Mouse (Mus musculus): ENCODE results near the gene Mfsd4b1. TPM values are rescaled to one million over a fixed set of nuclear protein-coding genes. Genes with fewer than 3 reads are reported as not detected.

Mfsd4b1 gene
- polyA plus RNA-seq, 1 experiment from 2014 or later, result 0.37 TPM

GRCm38 (mm10) chr10:40006963-40007362 is 18.1 kb downstream of the Mfsd4b1 start:
- Histone ChIP-seq H3K27ac (replicated peaks) (no peak overlapping the region), H3K27me3 (no peaks in the 10 kb centered on the region), H3K36me3 (no peaks in the 10 kb centered on the region), H3K9me3 (replicated peaks) (no peaks in the 10 kb centered on the region), H3K4me2 (replicated peaks) (no peak overlapping the region), H3K4me3 (replicated peaks) (no peak overlapping the region), H3K9ac (no peak overlapping the region), H3K4me1 (no peaks in the 10 kb centered on the region)
- no peak for ATAC-seq (ENCODE audit: insufficient number of reproducible peaks, low FRiP score, low TSS enrichment, low read depth)
- WGBS, result 59% methylated on average over 10 of the region's 10 CpGs

GRCm38 (mm10) chr10:40000746-40001145 is 24.3 kb downstream of the Mfsd4b1 start:
- Histone ChIP-seq H3K4me3 (replicated peaks) (no peak overlapping the region), H3K36me3 (no peaks in the 10 kb centered on the region), H3K27me3 (no peaks in the 10 kb centered on the region), H3K9me3 (replicated peaks) (no peaks in the 10 kb centered on the region), H3K27ac (replicated peaks) (no peak overlapping the region), H3K9ac (no peak overlapping the region), H3K4me2 (replicated peaks) (no peak overlapping the region), H3K4me1 (no peaks in the 10 kb centered on the region)
- ATAC-seq (ENCODE audit: insufficient number of reproducible peaks, low FRiP score, low TSS enrichment, low read depth), result no peak
- WGBS, result 77% methylated on average over 2 of the region's 2 CpGs

- Histone ChIP-seq H3K27ac (replicated peaks) (no peak overlapping the region), H3K9ac (no peak overlapping the region), H3K36me3 (no peaks in the 10 kb centered on the region), H3K4me3 (replicated peaks) (no peak overlapping the region), H3K4me1 (no peaks in the 10 kb centered on the region), H3K9me3 (replicated peaks) (no peaks in the 10 kb centered on the region), H3K4me2 (replicated peaks) (no peak overlapping the region), H3K27me3 (no peaks in the 10 kb centered on the region)
- ATAC-seq (ENCODE audit: insufficient number of reproducible peaks, low FRiP score, low TSS enrichment, low read depth), result no peak
- WGBS, result 53% methylated on average over 4 of the region's 4 CpGs
Observed at GRCm38 (mm10) chr10:39991155-39991554, 33.9 kb downstream of the Mfsd4b1 start.

- ATAC-seq (ENCODE audit: insufficient number of reproducible peaks, low FRiP score, low TSS enrichment, low read depth), result no peak
- H3K36me3 ChIP-seq, result no peaks in the 10 kb centered on the region
- H3K4me1 ChIP-seq, result no peaks in the 10 kb centered on the region
- 83% methylated on average over 12 of the region's 12 CpGs for WGBS
- no peak within 1 kb of the TSS for H3K27ac ChIP-seq (replicated peaks)
- no peaks in the 10 kb centered on the region for H3K27me3 ChIP-seq
- H3K4me2 ChIP-seq (replicated peaks), result no peak within 1 kb of the TSS
- H3K9me3 ChIP-seq (replicated peaks), result no peaks in the 10 kb centered on the region
- H3K4me3 ChIP-seq (replicated peaks), result no peak within 1 kb of the TSS
- no peak within 1 kb of the TSS for H3K9ac ChIP-seq
Observed at GRCm38 (mm10) chr10:39986466-39986865, 38.6 kb downstream of the Mfsd4b1 start, which contains the start of gene Mfsd4b5. TSS of gene Mfsd4b5 (minus strand) at chr10:39986646.

- H3K27me3 ChIP-seq, result no peaks in the 10 kb centered on the region
- no peaks in the 10 kb centered on the region for H3K4me1 ChIP-seq
- 0 out of 2 replicates have a peak, but pooled peaks cover 2% of the 10 kb centered on the region for H3K9me3 ChIP-seq (replicated peaks)
- no peak overlapping the region for H3K27ac ChIP-seq (replicated peaks)
- no peaks in the 10 kb centered on the region for H3K36me3 ChIP-seq
- H3K4me2 ChIP-seq (replicated peaks), result no peak overlapping the region
- no peak for ATAC-seq (ENCODE audit: insufficient number of reproducible peaks, low FRiP score, low TSS enrichment, low read depth)
- H3K9ac ChIP-seq, result no peak overlapping the region
- no peak overlapping the region for H3K4me3 ChIP-seq (replicated peaks)
- WGBS, result 69% methylated on average over 5 of the region's 5 CpGs
Observed at GRCm38 (mm10) chr10:39982604-39983003, 42.5 kb downstream of the Mfsd4b1 start.

GRCm38 (mm10) chr10:39978231-39978630 is 46.8 kb downstream of the Mfsd4b1 start:
- H3K27ac ChIP-seq (replicated peaks), result no peak overlapping the region
- H3K27me3 ChIP-seq, result no peaks in the 10 kb centered on the region
- no peaks in the 10 kb centered on the region for H3K36me3 ChIP-seq
- H3K9me3 ChIP-seq (replicated peaks), result 0 out of 2 replicates have a peak, but pooled peaks cover 3% of the 10 kb centered on the region
- no peak overlapping the region for H3K4me2 ChIP-seq (replicated peaks)
- H3K4me3 ChIP-seq (replicated peaks), result no peak overlapping the region
- 93% methylated on average over 1 of the region's 1 CpGs for WGBS
- no peak for ATAC-seq (ENCODE audit: insufficient number of reproducible peaks, low FRiP score, low TSS enrichment, low read depth)
- H3K9ac ChIP-seq, result no peak overlapping the region
- H3K4me1 ChIP-seq, result no peaks in the 10 kb centered on the region

- no peak overlapping the region for H3K4me3 ChIP-seq (replicated peaks)
- WGBS, result 93% methylated on average over 4 of the region's 4 CpGs
- H3K36me3 ChIP-seq, result no peaks in the 10 kb centered on the region
- H3K9ac ChIP-seq, result no peak overlapping the region
- no peaks in the 10 kb centered on the region for H3K4me1 ChIP-seq
- H3K9me3 ChIP-seq (replicated peaks), result 0 out of 2 replicates have a peak, but pooled peaks cover 3% of the 10 kb centered on the region
- no peak overlapping the region for H3K4me2 ChIP-seq (replicated peaks)
- ATAC-seq (ENCODE audit: insufficient number of reproducible peaks, low FRiP score, low TSS enrichment, low read depth), result no peak
- no peak overlapping the region for H3K27ac ChIP-seq (replicated peaks)
- no peaks in the 10 kb centered on the region for H3K27me3 ChIP-seq
Observed at GRCm38 (mm10) chr10:39977346-39977745, 47.7 kb downstream of the Mfsd4b1 start.

GRCm38 (mm10) chr10:39975771-39976170 is 49.3 kb downstream of the Mfsd4b1 start:
- H3K9me3 ChIP-seq (replicated peaks), result 0 out of 2 replicates have a peak, but pooled peaks cover 3% of the 10 kb centered on the region
- H3K4me1 ChIP-seq, result no peaks in the 10 kb centered on the region
- no peaks in the 10 kb centered on the region for H3K36me3 ChIP-seq
- 39% methylated on average over 2 of the region's 2 CpGs for WGBS
- no peaks in the 10 kb centered on the region for H3K27me3 ChIP-seq
- no peak overlapping the region for H3K4me3 ChIP-seq (replicated peaks)
- no peak for ATAC-seq (ENCODE audit: insufficient number of reproducible peaks, low FRiP score, low TSS enrichment, low read depth)
- no peak overlapping the region for H3K9ac ChIP-seq
- no peak overlapping the region for H3K4me2 ChIP-seq (replicated peaks)
- no peak overlapping the region for H3K27ac ChIP-seq (replicated peaks)

- H3K36me3 ChIP-seq, result no peaks in the 10 kb centered on the region
- H3K9ac ChIP-seq, result no peak overlapping the region
- no peak overlapping the region for H3K27ac ChIP-seq (replicated peaks)
- H3K9me3 ChIP-seq (replicated peaks), result 0 out of 2 replicates have a peak, but pooled peaks cover 3% of the 10 kb centered on the region
- WGBS, result 49% methylated on average over 11 of the region's 11 CpGs
- H3K4me1 ChIP-seq, result no peaks in the 10 kb centered on the region
- no peak for ATAC-seq (ENCODE audit: insufficient number of reproducible peaks, low FRiP score, low TSS enrichment, low read depth)
- no peak overlapping the region for H3K4me2 ChIP-seq (replicated peaks)
- no peak overlapping the region for H3K4me3 ChIP-seq (replicated peaks)
- H3K27me3 ChIP-seq, result no peaks in the 10 kb centered on the region
Observed at GRCm38 (mm10) chr10:39974982-39975381, 50.1 kb downstream of the Mfsd4b1 start.

- no peak for ATAC-seq (ENCODE audit: insufficient number of reproducible peaks, low FRiP score, low TSS enrichment, low read depth)
- Histone ChIP-seq H3K9ac (no peak overlapping the region), H3K4me1 (no peaks in the 10 kb centered on the region), H3K4me3 (replicated peaks) (no peak overlapping the region), H3K27me3 (no peaks in the 10 kb centered on the region), H3K4me2 (replicated peaks) (no peak overlapping the region), H3K27ac (replicated peaks) (no peak overlapping the region), H3K36me3 (no peaks in the 10 kb centered on the region), H3K9me3 (replicated peaks) (no peaks in the 10 kb centered on the region)
- WGBS, result 83% methylated on average over 3 of the region's 3 CpGs
Observed at GRCm38 (mm10) chr10:39967512-39967911, 57.6 kb downstream of the Mfsd4b1 start.

- Histone ChIP-seq H3K27ac (replicated peaks) (no peak overlapping the region), H3K9ac (no peak overlapping the region), H3K9me3 (replicated peaks) (no peaks in the 10 kb centered on the region), H3K27me3 (no peaks in the 10 kb centered on the region), H3K4me2 (replicated peaks) (no peak overlapping the region), H3K36me3 (no peaks in the 10 kb centered on the region), H3K4me3 (replicated peaks) (no peak overlapping the region), H3K4me1 (peaks cover 9% of the 10 kb centered on the region; the same call in 1 of the 2 replicates)
- WGBS, result 43% methylated on average over 1 of the region's 1 CpGs
- ATAC-seq (ENCODE audit: insufficient number of reproducible peaks, low FRiP score, low TSS enrichment, low read depth), result no peak
Observed at GRCm38 (mm10) chr10:39961906-39962305, 63.2 kb downstream of the Mfsd4b1 start.

- no peak overlapping the region for H3K9ac ChIP-seq
- peak overlapping the region; percentile 53 for H3K4me3 ChIP-seq (replicated peaks)
- H3K4me1 ChIP-seq, result peaks cover 9% of the 10 kb centered on the region; the same call in 1 of the 2 replicates
- 38% methylated on average over 11 of the region's 11 CpGs for WGBS
- H3K9me3 ChIP-seq (replicated peaks), result no peaks in the 10 kb centered on the region
- no peaks in the 10 kb centered on the region for H3K36me3 ChIP-seq
- no peak overlapping the region for H3K27ac ChIP-seq (replicated peaks)
- no peak for ATAC-seq (ENCODE audit: insufficient number of reproducible peaks, low FRiP score, low TSS enrichment, low read depth)
- no peaks in the 10 kb centered on the region for H3K27me3 ChIP-seq
- H3K4me2 ChIP-seq (replicated peaks), result peak overlapping the region; percentile 94
Observed at GRCm38 (mm10) chr10:39960441-39960822, 64.6 kb downstream of the Mfsd4b1 start.
